In genomic region chr1:135330578-135330977, GRCm38 (mm10) we compare ENCODE assay signal across 21 mouse cellular contexts. TPM values are rescaled to one million over a fixed set of nuclear protein-coding genes. Genes with fewer than 3 reads are reported as not detected.
DNase-seq lines count a peak whose midpoint lies in the region; TF ChIP-seq lines count a peak whose summit lies in the region.
"Had no signal": no experiment of that assay in that cellular context is flagged by ENCODE, and none has a peak within 500 bp of the region (broad histone marks: within the 10 kb centered on the region; RNA-seq: fewer than 3 reads in every experiment).

No protein-coding gene starts in this region.

- DNase-seq in heart, embryonic 10.5 days (ENCODE audit: low spot score) = no peak
- no peak for DNase-seq in heart, postnatal 4 days
- peak; percentile 57 for DNase-seq in retina, adult 2 months (ENCODE audit: low read depth, low spot score)
- no peak for DNase-seq in retina, embryonic 14.5 days (ENCODE audit: low spot score)
- DNase-seq in testis, postnatal 10 days (ENCODE audit: low spot score) = no peak
- peak; percentile 91 for DNase-seq in gonadal fat pad, adult 2 months (ENCODE audit: low read depth)
- DNase-seq in c-Kit-positive CD71-positive TER-119-positive erythroid progenitor cells, embryonic 14.5 days (ENCODE audit: low spot score) = no peak
- DNase-seq: adrenal gland, adult 2 months; adrenal gland, postnatal 10 days; adrenal gland, postnatal 25 days; cerebellum, adult 11-12 months; cerebellum, adult 2 months; cerebellum, adult 9-10 months; cerebellum, postnatal 10 days; cerebellum, postnatal 25 days had no signal

- TF ChIP-seq POLR2A in testis, adult 2 months (IDR thresholded peaks at IDR 0.05; ENCODE audit: control insufficient read depth, low read depth, low read length) = no peak

- H3K27me3 ChIP-seq in heart, embryonic 10.5 days (ENCODE audit: insufficient read depth, poor library complexity, severe bottlenecking) = no peaks in the 10 kb centered on the region
- H3K27me3 ChIP-seq in testis, adult 2 months (ENCODE audit: control insufficient read depth, insufficient read depth, low read length) = no peaks in the 10 kb centered on the region
- H3K27me3 ChIP-seq: embryonic facial prominence, embryonic 12.5 days; forebrain, embryonic 12.5 days had no signal

- 51% methylated on average over 6 of the region's 6 CpGs for WGBS in heart, embryonic 10.5 days

- H3K4me3 ChIP-seq in heart, embryonic 10.5 days = no peak overlapping the region
- no peak overlapping the region for H3K4me3 ChIP-seq in testis, adult 2 months (ENCODE audit: control insufficient read depth, low read depth, low read length)
- H3K4me3 ChIP-seq: embryonic facial prominence, embryonic 10.5 days; embryonic facial prominence, embryonic 12.5 days; forebrain, embryonic 10.5 days; forebrain, embryonic 12.5 days had no signal

- TF ChIP-seq CTCF in testis, adult 2 months (IDR thresholded peaks at IDR 0.05; ENCODE audit: control insufficient read depth, insufficient read depth, insufficient replicate concordance, low read depth, low read length) = no peak

- H3K36me3 ChIP-seq in heart, embryonic 10.5 days = no peaks in the 10 kb centered on the region
- no peaks in the 10 kb centered on the region for H3K36me3 ChIP-seq in testis, adult 2 months (ENCODE audit: control insufficient read depth, insufficient read depth, low read length)
- H3K36me3 ChIP-seq: embryonic facial prominence, embryonic 10.5 days; embryonic facial prominence, embryonic 12.5 days; forebrain, embryonic 10.5 days; forebrain, embryonic 12.5 days had no signal

- peaks cover 60% of the 10 kb centered on the region for H3K4me1 ChIP-seq in heart, embryonic 10.5 days
- no peaks in the 10 kb centered on the region for H3K4me1 ChIP-seq in testis, adult 2 months (ENCODE audit: control insufficient read depth, insufficient read depth, low read length)
- H3K4me1 ChIP-seq: forebrain, embryonic 12.5 days had no signal

- H3K9me3 ChIP-seq in heart, embryonic 10.5 days = no peaks in the 10 kb centered on the region
- H3K9me3 ChIP-seq: embryonic facial prominence, embryonic 10.5 days; embryonic facial prominence, embryonic 12.5 days; forebrain, embryonic 10.5 days; forebrain, embryonic 12.5 days had no signal

- 0 out of 2 replicates have a peak overlapping the region, but pooled peaks have one; percentile 42 for H3K27ac ChIP-seq in heart, embryonic 10.5 days
- H3K27ac ChIP-seq in testis, adult 2 months (ENCODE audit: control insufficient read depth, insufficient read depth, low read depth, low read length) = peak overlapping the region; percentile 6; the same call in 1 of the 2 replicates
- H3K27ac ChIP-seq: embryonic facial prominence, embryonic 10.5 days; embryonic facial prominence, embryonic 12.5 days; forebrain, embryonic 10.5 days; forebrain, embryonic 12.5 days had no signal

RNA-seq across cellular contexts. Expression of gene Lmod1, which starts 6.0 kb away (rescaled TPM):
- polyA plus RNA-seq in heart, embryonic 10.5 days (2016; fragmentation: Nextera tagmentation; extraction: Ambion mirVana) = 3.6 and 5.2 TPM in 2 replicates
- total RNA-seq in heart, postnatal 4 days (2021) = 1 to 10 TPM; 1.4 to 1.6 TPM
- 1.7 and 2.9 TPM in 2 replicates for polyA plus RNA-seq in testis, adult 2 months (2012; rRNA removed)
- 14.1 and 14.6 TPM in 2 replicates for polyA plus RNA-seq in gonadal fat pad, adult 2 months (2012; rRNA removed)
- total RNA-seq: MEL had no signal

RNA-seq across cellular contexts. Expression of gene Timm17a, which starts 17.0 kb away (rescaled TPM):
- 336 and 388 TPM in 2 replicates for polyA plus RNA-seq in heart, embryonic 10.5 days (2016; fragmentation: Nextera tagmentation; extraction: Ambion mirVana)
- 100 to 1,000 TPM; 392 to 414 TPM for total RNA-seq in heart, postnatal 4 days (2021)
- 69.1 and 73.2 TPM in 2 replicates for polyA plus RNA-seq in testis, adult 2 months (2012; rRNA removed)
- polyA plus RNA-seq in gonadal fat pad, adult 2 months (2012; rRNA removed) = 82.7 and 105 TPM in 2 replicates

RNA-seq across cellular contexts. Expression of gene Shisa4, which starts 44.5 kb away (rescaled TPM):
- polyA plus RNA-seq in heart, embryonic 10.5 days (2016; fragmentation: Nextera tagmentation; extraction: Ambion mirVana) = 33.1 and 39.6 TPM in 2 replicates
- total RNA-seq in heart, postnatal 4 days (2021) = 10 to 100 TPM; 14.2 to 14.4 TPM
- polyA plus RNA-seq in testis, adult 2 months (2012; rRNA removed) = 0.38 and 1.1 TPM in 2 replicates
- polyA plus RNA-seq in gonadal fat pad, adult 2 months (2012; rRNA removed) = 5.7 and 8.2 TPM in 2 replicates
- total RNA-seq: MEL had no signal

RNA-seq across cellular contexts. Expression of gene Rnpep, which starts 46.7 kb away (rescaled TPM):
- polyA plus RNA-seq in heart, embryonic 10.5 days (2016; fragmentation: Nextera tagmentation; extraction: Ambion mirVana) = 63.4 and 70.0 TPM in 2 replicates
- 10 to 100 TPM; 18.9 to 23.3 TPM for total RNA-seq in heart, postnatal 4 days (2021)
- 15.7 and 16.6 TPM in 2 replicates for polyA plus RNA-seq in testis, adult 2 months (2012; rRNA removed)
- 50.6 and 70.7 TPM in 2 replicates for polyA plus RNA-seq in gonadal fat pad, adult 2 months (2012; rRNA removed)

Comparison
In these comparisons a context has a peak if more than half of its experiments do, and no peak if none do; other contexts are left out.
1. DNase-seq: peak in retina, adult 2 months (single experiment) and gonadal fat pad, adult 2 months (single experiment); none in heart, embryonic 10.5 days (single experiment), heart, postnatal 4 days (single experiment), retina, embryonic 14.5 days (single experiment), testis, postnatal 10 days (single experiment) and c-Kit-positive CD71-positive TER-119-positive erythroid progenitor cells, embryonic 14.5 days (single experiment).